Mouse (Mus musculus) forebrain, embryonic 11.5 days (tissue): Measurements from ENCODE around the gene Mtif3. TPM values are rescaled to one million over a fixed set of nuclear protein-coding genes. Genes with fewer than 3 reads are reported as not detected.
A peak's percentile ranks its signal among the peaks of the same experiment; 100 is the strongest.

ENCODE experiments used
- ATAC-seq: fragments of 200-750 bp; cut with Nextera tagmentation; replicated peaks from 2 replicates; pipeline ENCODE4 v1.8.0; 2017; ENCODE audit warnings: moderate TSS enrichment; ENCODE audit not compliant: low FRiP score
- DNase-seq: peaks from one replicate; pipeline ENCODE4 v3.0.0-alpha.2; 2017; ENCODE audit warnings: low spot score
- H3K27ac ChIP-seq: fragments of 300-500 bp; sonication (generic); 2 replicates; pipeline ENCODE4 v1.5.1; 2014; ENCODE audit warnings: low read depth, low read length
- H3K27me3 ChIP-seq: fragments of 300-500 bp; sonication (generic); 2 replicates; pipeline ENCODE4 v1.6.1; 2014; ENCODE audit warnings: mild to moderate bottlenecking, low read length, mixed read lengths; ENCODE audit not compliant: control insufficient read depth, insufficient read depth
- H3K36me3 ChIP-seq: fragments of 300-500 bp; sonication (generic); 2 replicates; pipeline ENCODE4 v1.6.1; 2014; ENCODE audit warnings: mild to moderate bottlenecking, low read length, moderate library complexity, mixed read lengths; ENCODE audit not compliant: control insufficient read depth, insufficient read depth
- H3K4me1 ChIP-seq: fragments of 300-500 bp; sonication (generic); replicated peaks from 2 replicates; pipeline ENCODE4 v1.6.1; 2014; ENCODE audit warnings: low read length, mixed read lengths; ENCODE audit not compliant: control insufficient read depth, insufficient read depth
- H3K4me2 ChIP-seq: fragments of 300-500 bp; sonication (generic); 2 replicates; pipeline ENCODE4 v1.6.1; 2014; ENCODE audit warnings: low read depth, mild to moderate bottlenecking, low read length, moderate library complexity, mixed read lengths; ENCODE audit not compliant: severe bottlenecking
- H3K4me3 ChIP-seq: fragments of 300-500 bp; sonication (generic); 2 replicates; pipeline ENCODE4 v1.5.1; 2014; ENCODE audit warnings: low read depth, low read length
- H3K9ac ChIP-seq: fragments of 300-500 bp; sonication (generic); 2 replicates; pipeline ENCODE4 v1.6.1; 2014; ENCODE audit warnings: low read length
- H3K9me3 ChIP-seq: fragments of 300-500 bp; sonication (generic); 2 replicates; pipeline ENCODE4 v1.6.1; 2016; ENCODE audit warnings: low read length, mixed read lengths; ENCODE audit not compliant: control insufficient read depth
- WGBS: fragments of 180-500 bp; shearing (Covaris S2); extraction: QIAGEN DNeasy Blood & Tissue Kit; methylation state at CpG from one replicate; pipeline ENCODE4 v1.1.7; 2014; 5-methylcytosine and 5-hydroxymethylcytosine counted together
- polyA plus RNA-seq: library from polyadenylated mRNA; unstranded; fragments of >200 nt; fragmentation: Nextera tagmentation; extraction: Ambion mirVana; gene quantifications from 2 replicates; pipeline ENCODE4 v1.2.1, GENCODE M21; 2014

Gene Mtif3
- polyA plus RNA-seq, 1 experiment from 2014 or later = 21.6 TPM

DNA sequence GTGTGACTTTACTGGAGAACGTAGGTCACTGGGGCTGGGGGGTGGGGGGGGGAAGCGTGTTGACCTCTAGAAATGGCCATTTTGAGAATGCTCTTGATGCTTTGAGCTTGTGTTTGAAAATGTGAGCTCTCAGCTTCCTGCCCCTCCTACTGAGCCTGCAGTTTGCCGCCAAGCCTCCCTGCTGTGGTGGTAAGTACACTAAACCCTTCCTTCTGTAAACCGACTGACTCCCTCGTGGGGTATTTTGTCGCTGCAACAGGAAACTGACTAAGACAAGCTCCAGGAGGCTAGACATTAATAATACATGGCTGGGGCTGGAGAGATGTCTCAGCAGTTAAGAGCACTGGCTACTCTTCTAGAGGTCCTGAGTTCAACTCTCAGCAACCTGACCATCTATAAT is 46.8 kb downstream of the Mtif3 start:
- H3K36me3 ChIP-seq = no peaks in the 10 kb centered on the region
- H3K4me2 ChIP-seq = no peak overlapping the region
- no peaks in the 10 kb centered on the region for H3K9me3 ChIP-seq
- DNase-seq = no peak
- no peak for ATAC-seq
- H3K9ac ChIP-seq = no peak overlapping the region
- WGBS = 33% methylated on average over 6 of the region's 6 CpGs
- no peak overlapping the region for H3K27ac ChIP-seq
- H3K27me3 ChIP-seq = no peaks in the 10 kb centered on the region
- no peak overlapping the region for H3K4me3 ChIP-seq
- H3K4me1 ChIP-seq = 0 out of 2 replicates have a peak, but pooled peaks cover 2% of the 10 kb centered on the region

DNA sequence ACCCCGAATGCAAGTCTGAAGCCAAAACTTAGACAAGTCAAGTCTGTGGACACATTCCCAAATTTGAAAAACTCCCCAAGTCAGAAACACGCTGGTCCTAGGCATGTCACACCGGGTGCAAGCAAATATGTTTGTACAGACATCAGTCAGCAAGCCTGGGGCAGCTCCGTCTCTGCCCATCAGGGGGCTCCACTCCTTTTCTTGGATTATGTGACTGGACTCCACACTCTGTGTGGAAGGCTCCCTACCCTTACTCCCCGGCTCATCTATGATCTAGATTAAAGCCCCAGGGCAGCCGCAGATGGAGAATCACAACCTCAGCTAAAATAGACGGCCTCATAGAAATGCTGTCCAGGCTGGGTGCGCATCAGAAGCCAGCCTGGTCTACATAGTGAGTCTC is 47.3 kb downstream of the Mtif3 start:
- Histone ChIP-seq H3K9me3 (no peaks in the 10 kb centered on the region), H3K4me1 (0 out of 2 replicates have a peak, but pooled peaks cover 2% of the 10 kb centered on the region), H3K4me3 (no peak overlapping the region), H3K4me2 (no peak overlapping the region), H3K27me3 (no peaks in the 10 kb centered on the region), H3K9ac (no peak overlapping the region), H3K27ac (no peak overlapping the region), H3K36me3 (no peaks in the 10 kb centered on the region)
- 73% methylated on average over 8 of the region's 8 CpGs for WGBS
- DNase-seq (no peak), ATAC-seq (no peak)

DNA sequence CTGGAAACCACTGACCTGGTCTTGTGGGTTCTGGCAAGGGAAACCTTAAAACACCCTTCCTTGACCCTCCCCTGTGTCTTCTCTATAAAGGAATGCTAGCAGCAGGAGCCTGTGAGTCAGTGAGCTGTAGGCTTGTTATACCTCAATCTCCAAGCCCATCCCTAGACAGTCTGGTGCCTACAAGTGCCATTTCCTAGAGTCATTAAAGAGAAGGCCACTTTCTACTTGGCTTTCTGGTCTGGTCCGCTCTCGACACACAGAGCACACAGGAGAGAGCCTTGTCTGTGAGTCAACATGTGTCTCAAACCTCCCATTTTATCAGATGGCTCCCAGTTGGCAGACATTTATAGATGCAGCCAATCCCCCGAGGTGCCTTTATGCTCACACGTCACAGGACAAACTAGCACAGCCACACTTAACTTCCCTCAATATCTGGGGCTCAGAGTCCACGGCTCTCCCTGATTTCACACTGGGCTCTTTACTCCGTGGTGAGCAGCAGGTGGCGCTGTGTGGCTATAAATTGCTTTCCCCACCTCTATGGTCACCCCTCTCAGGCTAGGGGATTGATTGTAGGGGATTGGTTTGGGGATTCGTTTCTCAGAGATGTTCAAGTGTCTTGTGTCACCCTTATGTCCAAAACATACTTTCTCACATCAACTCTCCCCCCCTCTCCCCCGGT is 49.4 kb downstream of the Mtif3 start:
- 25% methylated on average over 9 of the region's 9 CpGs for WGBS

DNA sequence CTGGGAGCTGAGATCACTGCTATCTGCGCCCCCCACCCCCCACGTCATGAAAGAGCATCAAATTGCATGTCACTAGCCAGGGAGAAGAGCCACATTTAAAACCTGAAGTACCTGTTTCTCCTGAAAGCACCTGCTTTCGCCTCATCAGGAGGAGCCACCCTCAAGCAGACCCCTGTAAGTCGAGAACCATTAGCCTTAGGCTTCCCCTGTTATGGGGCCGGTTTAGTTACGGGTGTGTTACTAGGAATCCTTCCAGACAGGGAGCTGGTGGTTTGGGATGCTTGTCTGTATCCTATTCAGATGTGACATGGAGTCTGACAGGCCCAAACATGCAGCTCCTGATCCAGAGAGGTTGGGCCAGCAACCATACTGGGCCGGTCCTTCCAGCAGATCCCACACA is 50.2 kb downstream of the Mtif3 start:
- ATAC-seq = no peak
- no peaks in the 10 kb centered on the region for H3K27me3 ChIP-seq
- H3K4me3 ChIP-seq = no peak overlapping the region
- DNase-seq = no peak
- no peak overlapping the region for H3K4me2 ChIP-seq
- 83% methylated on average over 7 of the region's 7 CpGs for WGBS
- H3K9ac ChIP-seq = no peak overlapping the region
- H3K4me1 ChIP-seq = no peaks in the 10 kb centered on the region
- H3K27ac ChIP-seq = no peak overlapping the region
- H3K9me3 ChIP-seq = no peaks in the 10 kb centered on the region
- no peaks in the 10 kb centered on the region for H3K36me3 ChIP-seq

More for the DNA sequence above, 49.4 kb downstream of the Mtif3 start:
- peak; percentile 78 for DNase-seq
- Histone ChIP-seq H3K27ac (no peak overlapping the region), H3K27me3 (no peaks in the 10 kb centered on the region), H3K9ac (no peak overlapping the region), H3K4me2 (no peak overlapping the region), H3K36me3 (no peaks in the 10 kb centered on the region), H3K4me3 (no peak overlapping the region), H3K4me1 (no peaks in the 10 kb centered on the region), H3K9me3 (no peaks in the 10 kb centered on the region)
- ATAC-seq = peak; percentile 49; the same call in 1 of the 2 replicates

DNA sequence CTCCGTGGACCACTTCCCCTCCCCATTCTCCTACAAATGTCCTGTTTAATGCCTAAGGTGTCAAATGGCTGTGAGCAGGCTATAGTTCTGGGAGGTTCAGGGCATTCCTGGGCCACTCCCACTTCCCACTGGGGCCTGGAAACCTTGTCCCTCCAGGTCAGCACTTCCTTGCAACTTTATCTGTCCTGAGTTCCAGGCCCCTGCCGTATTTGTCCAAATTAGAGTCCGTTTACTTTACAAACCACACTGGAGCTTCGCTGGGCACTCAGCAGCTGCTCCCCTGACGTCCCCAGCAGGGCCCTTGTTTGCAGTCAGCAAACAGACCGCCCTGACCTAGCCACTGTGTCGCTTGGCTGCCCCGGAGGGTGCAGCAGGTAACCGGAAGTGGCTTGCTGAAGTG is 51.4 kb downstream of the Mtif3 start:
- DNase-seq (no peak), ATAC-seq (no peak)
- 24% methylated on average over 9 of the region's 9 CpGs for WGBS
- Histone ChIP-seq H3K4me1 (no peaks in the 10 kb centered on the region), H3K36me3 (no peaks in the 10 kb centered on the region), H3K4me2 (no peak overlapping the region), H3K9me3 (no peaks in the 10 kb centered on the region), H3K4me3 (no peak overlapping the region), H3K27me3 (no peaks in the 10 kb centered on the region), H3K9ac (no peak overlapping the region), H3K27ac (no peak overlapping the region)

DNA sequence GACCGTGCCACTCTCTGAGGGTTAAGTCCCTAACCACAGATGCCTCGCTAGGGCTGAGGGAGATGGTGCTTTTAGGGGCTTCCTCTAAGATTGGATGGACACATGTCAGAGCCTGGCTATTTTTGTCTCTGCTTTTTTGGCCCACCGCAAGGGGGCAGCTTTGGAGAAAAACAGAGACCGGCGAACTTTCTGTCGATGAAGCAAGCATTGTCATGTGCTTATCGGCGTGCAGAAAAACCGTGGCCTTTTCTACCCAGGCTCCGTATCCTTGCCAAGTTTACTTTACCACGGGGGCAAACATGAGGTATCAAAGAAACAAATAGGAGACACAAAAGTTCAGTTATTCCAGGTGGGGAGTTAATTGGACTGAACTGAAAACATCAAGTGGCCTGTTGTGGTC is 55.0 kb downstream of the Mtif3 start:
- Histone ChIP-seq H3K4me2 (no peak overlapping the region), H3K27ac (no peak overlapping the region), H3K4me3 (no peak overlapping the region), H3K9ac (no peak overlapping the region), H3K9me3 (no peaks in the 10 kb centered on the region), H3K4me1 (no peaks in the 10 kb centered on the region; the same call in 1 of the 2 replicates), H3K27me3 (no peaks in the 10 kb centered on the region), H3K36me3 (no peaks in the 10 kb centered on the region)
- 58% methylated on average over 11 of the region's 11 CpGs for WGBS
- DNase-seq (no peak), ATAC-seq (no peak)

DNA sequence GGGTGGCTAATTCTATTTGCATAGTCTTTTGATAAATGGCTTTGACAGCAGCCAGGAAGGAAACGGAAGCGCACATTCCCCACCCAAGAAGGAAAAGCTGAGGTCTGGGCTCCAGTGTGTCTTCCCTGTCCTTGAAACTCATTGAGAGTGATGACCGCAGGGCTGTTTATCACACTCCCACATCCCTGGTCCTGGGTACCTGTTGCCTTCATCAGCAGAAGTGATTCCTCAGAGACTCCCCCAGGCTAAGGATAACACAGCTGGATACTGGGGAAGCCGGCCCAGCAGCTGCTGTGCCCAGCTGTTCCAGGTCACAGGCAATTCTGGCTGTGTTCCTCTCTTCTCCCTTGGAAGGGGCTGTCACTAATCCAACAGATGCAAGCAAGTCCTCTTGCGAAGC is 56.1 kb downstream of the Mtif3 start:
- Histone ChIP-seq H3K4me3 (no peak overlapping the region), H3K27ac (no peak overlapping the region), H3K4me2 (no peak overlapping the region), H3K27me3 (no peaks in the 10 kb centered on the region), H3K9me3 (no peaks in the 10 kb centered on the region), H3K9ac (no peak overlapping the region), H3K36me3 (no peaks in the 10 kb centered on the region), H3K4me1 (no peaks in the 10 kb centered on the region; the same call in 1 of the 2 replicates)
- ATAC-seq (no peak), DNase-seq (no peak)
- WGBS = 72% methylated on average over 5 of the region's 5 CpGs

DNA sequence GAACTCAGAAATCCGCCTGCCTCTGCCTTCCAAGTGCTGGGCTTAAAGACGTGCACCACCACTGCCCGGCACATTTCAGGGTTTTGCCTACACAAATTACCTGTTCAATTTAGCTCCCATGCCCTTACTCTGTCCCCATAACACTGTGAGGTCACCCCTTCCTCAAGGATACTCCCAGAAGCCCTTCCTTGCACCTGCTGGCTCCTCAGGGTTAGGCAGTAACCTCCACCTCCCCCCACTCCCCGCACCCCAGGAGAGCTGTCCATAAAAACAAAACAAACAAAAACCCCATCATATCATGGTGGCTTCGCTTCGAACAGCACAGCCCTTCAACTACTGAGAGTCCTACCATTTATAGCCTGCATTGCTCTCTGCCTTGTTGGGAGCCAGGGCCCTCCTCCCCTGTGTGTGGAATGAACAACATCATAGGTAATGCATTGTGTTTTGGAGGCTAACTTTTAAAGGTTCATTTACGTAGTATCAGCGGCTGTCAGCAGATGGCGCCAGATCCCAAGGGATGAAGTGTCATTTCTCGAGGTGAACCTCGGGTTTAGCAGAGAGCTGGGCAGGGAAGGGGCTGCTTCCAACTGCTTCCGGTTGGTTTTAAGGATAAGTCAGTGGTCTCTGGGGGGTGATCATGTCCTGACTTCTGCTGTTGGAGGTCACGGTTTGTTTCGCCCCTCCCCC is 58.0 kb downstream of the Mtif3 start:
- ATAC-seq = peak; percentile 64
- peak; percentile 89 for DNase-seq
- Histone ChIP-seq H3K4me1 (no peaks in the 10 kb centered on the region; the same call in 1 of the 2 replicates), H3K9ac (no peak overlapping the region), H3K4me2 (peak overlapping the region; percentile 26; the same call in 1 of the 2 replicates), H3K27me3 (no peaks in the 10 kb centered on the region), H3K36me3 (no peaks in the 10 kb centered on the region), H3K9me3 (no peaks in the 10 kb centered on the region), H3K27ac (no peak overlapping the region), H3K4me3 (no peak overlapping the region)
- 27% methylated on average over 14 of the region's 14 CpGs for WGBS
